Comparison of ENCODE assay signal across 10 mouse cellular contexts in genomic region chr1:178486828-178487227, GRCm38 (mm10). TPM values are rescaled to one million over a fixed set of nuclear protein-coding genes. Genes with fewer than 3 reads are reported as not detected.
A peak's percentile ranks its signal among the peaks of the same experiment; 100 is the strongest.
DNase-seq lines count a peak whose midpoint lies in the region; TF ChIP-seq lines count a peak whose summit lies in the region.
"Had no signal": no experiment of that assay in that cellular context is flagged by ENCODE, and none has a peak within 500 bp of the region (broad histone marks: within the 10 kb centered on the region; RNA-seq: fewer than 3 reads in every experiment).

No protein-coding gene starts in this region.

- no peaks in the 10 kb centered on the region for H3K4me1 ChIP-seq in kidney, adult 2 months (ENCODE audit: control insufficient read depth, insufficient read depth, low read length)

- 75% methylated on average over 5 of the region's 5 CpGs for WGBS in kidney, adult 2 months

- TF ChIP-seq POLR2A in kidney, adult 2 months (IDR thresholded peaks at IDR 0.05; ENCODE audit: low read depth, low read length), result no peak

- no peak overlapping the region for H3K27ac ChIP-seq in kidney, adult 2 months (ENCODE audit: insufficient read depth, low read depth, low read length)
- H3K27ac ChIP-seq: limb, embryonic 12.5 days had no signal

- H3K36me3 ChIP-seq in kidney, adult 2 months (ENCODE audit: control insufficient read depth, insufficient read depth, low read length), result no peaks in the 10 kb centered on the region
- H3K36me3 ChIP-seq: limb, embryonic 12.5 days had no signal

- peak; percentile 65 for DNase-seq in layer of hippocampus, adult 11-12 months (ENCODE audit: low spot score)
- DNase-seq in layer of hippocampus, adult 9-10 months (ENCODE audit: low spot score), result no peak
- DNase-seq in frontal cortex, postnatal 14 days (ENCODE audit: low spot score in 2 of 2), result peak; percentile 16 to 17
- DNase-seq in layer of hippocampus, adult 18-20 months (ENCODE audit: low spot score in 2 of 2), result peak; percentile 72 to 79
- peak; percentile 26 to 37 for DNase-seq in right cerebral cortex, postnatal 36 days (ENCODE audit: low spot score in 2 of 2)
- DNase-seq in kidney, adult 9 months, result no peak
- no peak for DNase-seq in kidney, adult 2 months
- DNase-seq: kidney, adult 11 months; thymus, adult 2 months had no signal

- no peak for TF ChIP-seq CTCF in kidney, adult 2 months (conservative IDR thresholded peaks at IDR 0.05; ENCODE audit: insufficient read depth, insufficient read length, low read depth, low read length)

- no peaks in the 10 kb centered on the region for H3K27me3 ChIP-seq in kidney, adult 2 months (replicated peaks; ENCODE audit: control insufficient read depth, insufficient read depth, low read length)
- H3K27me3 ChIP-seq: limb, embryonic 12.5 days had no signal

- H3K4me3 ChIP-seq in kidney, adult 2 months (ENCODE audit: insufficient read depth, low read depth, low read length), result no peak overlapping the region
- H3K4me3 ChIP-seq: limb, embryonic 12.5 days had no signal

RNA-seq across cellular contexts. Expression of gene Kif26b, which starts 42.1 kb away (rescaled TPM):
- total RNA-seq in layer of hippocampus, adult 18-20 months (2021), result 10 to 100 TPM; 18.9 to 20.7 TPM
- 0.91 and 0.97 TPM in 2 replicates for polyA plus RNA-seq in kidney, adult 2 months (2012; rRNA removed)

Comparison
In these comparisons a context has a peak if more than half of its experiments do, and no peak if none do; other contexts are left out.
1. DNase-seq: peak in layer of hippocampus, adult 11-12 months (single experiment), frontal cortex, postnatal 14 days (2 of 2), layer of hippocampus, adult 18-20 months (2 of 2) and right cerebral cortex, postnatal 36 days (2 of 2); none in layer of hippocampus, adult 9-10 months (single experiment), kidney, adult 9 months (single experiment) and kidney, adult 2 months (single experiment).